Mouse (Mus musculus) urinary bladder, postnatal 10 days (tissue): ENCODE results near the gene Kcnj2.

Source experiments
- DNase-seq: peaks from one replicate; pipeline ENCODE4 v3.0.0; 2022; ENCODE audit warnings: low spot score

The Kcnj2 gene

DNA sequence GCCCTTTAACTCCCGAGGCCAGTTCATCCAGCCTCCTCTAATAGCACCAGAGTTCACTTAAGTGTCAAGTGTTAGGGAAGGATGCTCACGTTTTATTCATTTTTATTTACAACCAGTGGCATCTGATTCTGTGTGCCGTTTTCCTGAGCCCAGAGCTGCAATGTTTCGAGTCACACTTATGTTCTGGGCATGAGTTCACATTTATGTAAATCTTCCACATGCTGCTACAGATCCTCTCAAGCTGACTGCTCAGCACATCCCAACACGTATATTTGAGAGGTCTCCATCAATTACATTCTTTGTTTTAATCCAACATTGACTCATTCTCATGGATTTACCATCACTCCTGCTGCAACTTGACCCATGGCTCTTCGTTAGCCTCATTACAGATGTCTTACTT is 25.2 kb downstream of the Kcnj2 start:
- DNase-seq = no peak

DNA sequence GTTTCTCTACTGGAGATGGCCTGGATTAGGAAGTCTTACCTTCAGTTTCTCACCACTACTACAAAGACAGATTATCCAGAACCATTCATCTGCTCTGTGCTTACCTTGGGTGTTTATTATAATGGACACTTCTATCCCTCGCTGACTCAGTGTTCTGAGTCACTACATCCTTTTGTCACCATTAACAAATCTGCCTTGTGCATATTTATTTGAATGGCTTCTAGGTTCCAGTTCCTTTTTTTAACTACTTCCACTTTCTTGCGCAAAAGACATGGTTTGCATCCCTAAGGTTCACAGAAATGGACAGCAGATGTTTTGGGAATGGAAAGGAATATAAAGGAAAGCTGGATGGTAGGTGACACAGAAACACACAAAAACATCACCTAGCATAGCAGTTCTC is 27.0 kb downstream of the Kcnj2 start:
- no peak for DNase-seq

- DNase-seq = no peak
Measured at GRCm38 (mm10) chr11:111096612-111097011, 30.6 kb downstream of the Kcnj2 start.

- DNase-seq = no peak
Measured at GRCm38 (mm10) chr11:111100131-111100530, 34.2 kb downstream of the Kcnj2 start.

DNA sequence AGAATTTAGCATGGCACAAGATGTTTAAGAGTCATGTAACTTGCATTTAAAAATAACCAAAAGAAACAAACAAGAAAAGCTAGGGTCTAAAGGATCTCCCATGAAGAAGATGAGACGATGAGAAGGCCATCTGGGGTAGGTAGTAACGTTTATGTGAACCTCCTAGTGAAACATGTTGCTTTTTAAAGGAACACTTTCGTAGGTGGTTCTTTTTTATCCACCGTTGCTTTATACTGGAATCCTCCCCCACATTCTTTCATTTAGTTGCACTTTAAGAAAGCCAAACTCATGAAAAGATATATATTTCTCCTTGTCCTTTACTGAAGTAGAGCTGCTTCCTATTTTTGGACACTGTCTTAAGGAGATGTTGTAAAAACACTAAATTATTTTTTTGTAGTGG is 34.7 kb downstream of the Kcnj2 start:
- DNase-seq = no peak

- DNase-seq = no peak
Measured at GRCm38 (mm10) chr11:111101620-111102176, 35.7 kb downstream of the Kcnj2 start.

DNA sequence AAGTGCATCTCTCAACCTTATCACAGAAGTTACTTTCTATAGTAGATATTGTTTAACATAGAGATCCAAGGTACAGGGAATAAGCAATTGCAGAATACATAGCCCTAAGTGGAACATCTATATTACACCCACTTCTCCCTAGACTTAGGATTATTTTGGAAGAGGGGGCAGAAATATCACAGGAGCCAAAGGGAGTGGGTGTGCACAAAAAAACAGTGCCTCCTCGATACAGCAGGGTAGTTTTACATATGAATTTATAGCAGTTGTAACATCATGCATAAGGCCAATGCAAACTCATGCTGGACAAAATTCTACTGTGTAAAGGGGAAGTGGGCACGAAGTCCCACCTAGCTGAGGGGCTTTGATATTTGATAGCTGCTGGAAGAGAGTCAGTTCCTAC is 38.5 kb downstream of the Kcnj2 start:
- DNase-seq = no peak

DNA sequence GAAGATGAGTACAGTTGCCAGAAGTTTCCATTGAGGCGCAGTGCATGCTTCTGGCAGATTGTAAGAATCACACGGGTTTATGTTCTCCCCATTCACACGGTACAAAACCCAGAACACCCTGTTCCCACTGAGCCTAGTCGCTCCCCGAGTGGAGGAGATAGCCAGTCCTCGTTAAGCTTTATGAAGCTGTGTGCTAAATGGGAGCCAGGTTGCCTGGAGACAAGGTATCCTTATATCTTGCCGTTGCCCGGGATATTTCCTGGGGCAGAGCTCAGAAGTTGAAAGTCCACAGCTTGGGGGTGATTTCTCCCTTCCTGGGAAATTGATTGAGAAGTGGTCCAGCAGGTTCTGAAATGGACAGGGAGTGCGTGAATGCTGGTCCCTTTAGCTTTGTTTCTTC is 42.2 kb downstream of the Kcnj2 start:
- DNase-seq = no peak

DNA sequence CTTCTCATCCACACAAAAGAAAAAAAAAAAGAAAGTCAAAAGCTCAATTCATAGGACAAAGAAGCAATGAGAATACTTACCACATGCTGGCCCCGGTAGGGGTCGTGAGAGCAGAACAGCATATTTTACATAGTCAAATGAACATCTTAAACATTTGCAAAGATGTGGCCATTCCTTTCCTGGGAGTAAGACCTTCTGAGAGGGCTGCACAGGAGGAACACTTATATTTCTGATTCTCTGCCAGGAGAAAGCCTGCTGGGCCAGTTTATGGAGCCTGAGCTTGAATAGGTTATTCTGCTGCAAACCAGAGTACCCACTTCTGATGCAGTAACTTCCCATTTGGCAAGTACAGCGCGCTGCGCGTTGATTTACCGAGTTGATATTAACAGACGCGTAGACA is 55.5 kb downstream of the Kcnj2 start:
- DNase-seq = no peak

DNA sequence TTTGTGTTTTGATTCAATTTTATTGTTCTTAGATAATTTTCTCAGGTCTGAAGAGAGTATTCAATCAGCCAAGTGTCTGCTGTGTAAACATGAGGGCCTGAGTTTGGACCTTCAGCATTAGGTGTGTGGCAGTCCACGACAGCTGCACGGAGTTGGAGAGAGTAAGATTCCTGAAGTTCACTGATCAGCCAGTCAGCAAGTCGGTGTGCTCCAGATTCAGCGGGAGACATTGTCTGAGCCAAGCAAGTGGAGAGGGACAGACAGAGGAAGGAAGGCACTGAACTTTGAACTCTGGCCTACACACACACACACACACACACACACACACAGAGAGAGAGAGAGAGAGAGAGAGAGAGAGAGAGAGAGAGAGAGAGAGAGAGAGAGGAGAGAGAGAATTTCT is 57.4 kb downstream of the Kcnj2 start:
- no peak for DNase-seq

DNA sequence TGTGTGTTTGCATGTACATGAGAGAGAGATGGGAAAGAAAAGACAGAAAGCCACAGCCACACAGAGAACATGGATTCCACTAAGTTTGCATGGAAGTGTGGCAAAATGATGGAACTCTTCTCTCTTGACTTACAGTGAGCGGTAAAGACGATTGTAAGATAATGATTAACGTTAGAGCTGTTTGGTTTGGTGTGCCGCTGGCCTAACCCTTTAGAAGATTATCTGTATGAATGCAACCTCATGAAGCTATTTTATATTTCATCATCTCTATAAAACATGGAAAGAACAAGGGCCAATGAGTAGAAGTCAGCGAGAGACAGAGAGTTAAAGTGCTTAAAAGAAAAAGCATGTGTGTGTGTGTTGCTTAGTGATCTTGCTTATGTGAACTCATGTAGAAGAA is 60.0 kb downstream of the Kcnj2 start:
- no peak for DNase-seq
